Mouse (Mus musculus) mesoderm, embryonic 11.5 days (tissue): ENCODE data around the gene Lrrc56.

ENCODE experiments used
- DNase-seq: peaks from one replicate; pipeline ENCODE4 v3.0.0-alpha.2; 2012; ENCODE audit warnings: low read depth, low spot score

The Lrrc56 gene

DNA sequence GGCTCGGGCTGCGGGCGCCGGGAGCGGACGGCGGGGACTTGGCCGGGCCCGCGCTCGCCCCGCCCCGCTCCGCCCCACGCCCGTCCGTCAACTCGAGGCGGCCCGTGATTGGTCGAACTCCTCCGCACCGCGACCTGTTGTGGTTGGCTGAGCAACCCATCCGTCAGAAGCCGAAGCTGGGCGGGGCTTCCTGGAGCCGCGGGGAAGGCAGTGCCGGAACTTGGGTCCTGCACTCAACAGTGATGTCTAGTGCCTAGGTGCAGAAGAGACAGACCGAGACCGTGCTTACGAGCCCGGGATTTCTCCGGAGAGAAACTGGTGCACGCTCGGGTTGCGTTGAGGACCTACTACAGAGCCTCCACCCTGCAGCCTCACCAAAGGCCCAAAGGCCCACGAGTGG, at the start of gene Lrrc56, which contains the start of gene Hras:
Gene Lrrc56, plus strand, starts transcription at position 210 of the 400 bp plus-strand sequence.
Gene Hras, minus strand, starts transcription at position 58 of the 400 bp plus-strand sequence.
- peak; percentile 98 for DNase-seq

DNA sequence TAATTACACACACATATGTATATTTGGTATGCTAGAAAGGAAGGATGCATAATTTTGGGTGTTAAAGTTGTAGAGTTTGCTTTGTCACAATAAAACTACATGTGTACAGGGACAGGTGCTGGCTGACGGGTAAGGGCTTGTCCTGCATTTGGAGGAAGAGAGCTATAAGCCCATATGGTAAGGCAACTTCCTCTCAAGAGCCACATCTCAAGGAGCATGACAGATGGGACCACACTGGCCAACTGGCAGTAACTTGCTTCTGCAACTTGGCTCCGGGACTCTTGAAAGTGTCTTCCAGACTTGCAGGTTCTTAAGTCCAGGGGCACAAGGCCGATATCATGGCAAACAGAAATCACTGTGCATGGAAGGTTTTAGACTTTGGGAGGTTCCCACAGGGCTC, 49.3 kb upstream of the Lrrc56 start:
- DNase-seq: no peak

DNA sequence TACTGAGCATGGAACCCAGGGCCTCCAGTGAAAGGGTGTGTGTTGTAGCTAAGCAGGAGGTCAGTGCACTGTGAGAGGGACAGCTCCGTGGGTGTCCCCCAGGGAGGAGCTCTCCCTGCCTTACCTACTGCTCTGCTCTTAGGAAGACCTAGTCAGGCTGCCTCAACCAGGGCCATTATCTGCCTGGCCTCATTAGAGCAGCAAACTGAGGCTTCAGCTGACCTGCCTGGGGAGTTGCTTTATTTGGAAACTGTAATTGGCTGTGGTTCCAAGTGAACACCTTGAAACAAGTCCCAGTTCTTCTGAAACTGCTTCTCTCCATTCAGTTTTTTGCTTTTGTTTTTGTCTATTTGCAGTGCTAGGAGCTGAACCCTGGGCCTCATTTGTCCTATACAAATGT, 48.6 kb upstream of the Lrrc56 start:
- no peak for DNase-seq

DNA sequence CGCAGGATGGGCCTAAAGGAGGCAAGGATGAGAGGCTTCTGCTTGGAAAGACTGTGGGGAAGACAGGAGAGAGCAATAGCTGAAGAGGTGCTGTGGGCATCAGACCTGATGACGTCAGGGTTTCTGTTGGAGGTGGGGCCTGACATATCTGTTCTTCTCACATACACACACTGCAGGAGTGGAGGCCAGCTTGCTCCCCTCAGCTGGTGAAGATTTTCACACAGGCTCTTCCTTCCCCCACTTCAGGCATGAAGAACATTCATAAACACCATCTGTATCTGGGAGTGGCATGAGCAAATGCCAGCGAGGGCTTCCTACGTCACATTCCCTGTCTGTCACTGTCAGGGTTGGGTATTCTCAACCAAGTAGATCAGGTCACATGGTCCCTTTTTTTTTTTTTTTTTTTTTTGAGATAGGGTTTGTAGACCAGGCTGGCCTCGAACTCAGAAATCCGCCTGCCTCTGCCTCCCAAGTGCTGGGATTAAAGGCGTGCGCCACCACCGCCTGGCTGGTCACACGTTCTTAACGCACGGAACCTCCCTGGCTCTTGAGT, 47.8 kb upstream of the Lrrc56 start:
- DNase-seq: no peak

DNA sequence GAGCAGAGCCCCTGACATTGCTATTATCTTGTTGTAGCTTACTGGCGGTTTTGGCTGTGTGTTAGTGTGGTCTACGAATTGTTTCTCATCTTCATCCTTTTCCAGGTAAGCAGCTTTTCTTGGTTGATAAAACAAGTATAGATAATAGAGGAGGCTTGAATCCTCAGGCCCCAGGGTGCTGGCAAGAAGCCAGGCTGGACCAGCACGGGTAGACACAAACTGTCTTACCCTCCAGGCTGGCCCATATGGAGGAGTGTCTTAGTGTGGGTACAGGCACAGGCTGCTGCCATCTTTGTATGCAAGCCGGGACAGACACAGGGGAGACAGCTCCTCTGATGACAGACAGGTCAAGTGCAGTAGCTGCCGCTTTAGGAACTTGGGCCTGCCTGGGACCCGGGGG, 46.9 kb upstream of the Lrrc56 start:
- DNase-seq: no peak

DNA sequence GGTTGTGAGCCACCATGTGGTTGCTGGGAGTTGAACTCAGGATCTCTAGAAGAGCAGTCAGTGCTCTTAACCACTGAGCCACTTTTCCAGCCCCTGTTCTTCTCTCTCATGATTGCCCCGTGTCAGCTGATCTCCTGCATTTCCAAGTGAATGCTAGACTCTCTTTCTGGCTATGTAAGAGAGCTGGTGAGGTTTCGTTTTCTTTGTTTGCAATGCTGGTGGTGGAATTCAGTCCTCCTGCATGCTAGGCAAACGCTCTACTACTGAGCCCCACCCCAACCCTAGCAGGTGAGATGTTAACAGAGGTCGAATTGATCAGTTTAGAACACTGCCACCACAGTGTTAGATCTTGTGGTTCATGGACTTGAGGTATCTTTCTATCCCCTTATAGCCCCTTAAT, 45.3 kb upstream of the Lrrc56 start:
- DNase-seq: no peak

DNA sequence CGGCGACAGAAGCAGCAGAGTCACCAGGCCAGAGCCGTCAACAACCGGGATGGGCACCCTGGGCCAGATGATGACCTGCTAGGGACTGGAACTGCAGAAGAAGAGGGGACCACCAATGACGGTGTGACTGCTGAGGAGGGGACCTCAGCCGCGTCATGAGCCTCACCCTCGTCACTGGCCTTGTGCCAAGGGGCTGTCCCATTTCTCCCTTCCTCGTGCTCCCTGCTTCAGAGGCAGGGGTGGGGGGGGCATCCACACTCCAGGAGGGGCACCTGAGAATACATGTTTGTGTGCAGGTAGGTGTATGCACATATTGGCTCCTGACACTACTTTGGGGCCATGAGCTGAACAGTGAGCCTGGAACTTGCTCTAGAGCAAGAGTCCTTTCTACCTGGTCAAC, 38.6 kb upstream of the Lrrc56 start:
- no peak for DNase-seq

DNA sequence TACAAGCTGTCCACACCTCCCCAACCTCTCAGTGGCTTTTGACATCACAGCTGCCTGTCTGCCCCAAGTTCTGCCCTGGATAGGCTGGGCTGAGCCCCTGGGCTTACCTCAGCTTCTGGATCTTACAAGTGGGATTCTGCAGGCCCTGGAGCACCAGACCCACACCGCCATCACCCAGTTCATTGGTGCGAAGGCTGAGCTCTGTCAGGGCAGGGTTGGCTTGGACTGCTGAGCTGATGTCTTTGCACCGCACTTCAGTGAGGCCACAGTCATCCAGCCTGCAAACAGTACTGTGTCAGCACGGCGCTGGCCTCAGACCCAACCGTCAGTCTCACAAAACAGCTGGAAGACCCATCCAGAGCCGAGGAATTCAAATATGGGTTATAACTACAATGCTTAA, 29.6 kb upstream of the Lrrc56 start:
- no peak for DNase-seq

DNA sequence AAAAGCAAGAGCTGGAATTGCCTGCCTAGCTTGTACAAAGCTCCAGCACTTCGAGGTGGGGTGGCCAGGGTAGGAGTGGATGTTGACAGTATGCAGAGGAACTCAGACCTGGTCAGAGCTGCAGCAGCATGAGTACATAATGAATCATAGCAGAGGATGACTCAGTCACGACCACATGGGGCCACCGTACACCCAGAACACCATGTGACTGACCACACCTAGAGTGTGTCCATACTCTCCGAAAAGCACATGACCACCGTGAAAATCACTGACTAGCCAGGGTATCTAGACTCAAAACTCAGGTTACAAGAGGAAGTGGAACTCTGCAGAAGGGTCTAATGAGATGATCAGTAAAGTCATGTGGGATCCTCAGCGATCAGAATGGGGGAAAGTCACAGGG, 29.1 kb upstream of the Lrrc56 start:
- DNase-seq: no peak

DNA sequence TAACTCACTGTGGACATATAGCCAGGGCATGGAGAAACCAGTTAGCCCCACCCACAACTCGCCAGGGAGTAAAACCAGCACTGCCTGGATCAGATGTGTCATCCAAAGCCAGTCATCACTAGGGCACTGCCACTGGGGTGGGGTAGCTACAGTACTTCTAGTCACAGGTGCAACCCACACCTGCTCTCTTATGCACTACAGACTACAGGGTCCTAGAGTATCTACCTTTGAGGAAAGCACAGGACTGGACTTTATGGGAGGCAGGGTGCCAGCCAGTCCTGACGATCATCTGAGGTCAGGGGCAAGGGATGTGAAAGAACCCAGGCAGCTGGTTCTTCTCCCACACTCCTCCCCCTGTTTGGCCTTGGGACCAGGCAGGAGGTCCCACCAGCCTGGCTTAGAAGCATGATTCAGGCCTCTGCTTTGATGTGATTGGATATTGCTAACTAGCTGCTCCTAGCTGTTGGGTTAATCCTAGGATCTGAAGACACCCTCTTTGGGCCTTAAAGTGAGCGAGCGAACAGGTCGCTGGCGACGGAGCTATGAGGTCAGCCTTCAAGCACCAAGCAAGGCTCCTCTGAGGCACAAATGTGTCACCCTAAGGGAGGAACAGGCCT, 25.9 kb upstream of the Lrrc56 start:
- DNase-seq: peak; percentile 20

DNA sequence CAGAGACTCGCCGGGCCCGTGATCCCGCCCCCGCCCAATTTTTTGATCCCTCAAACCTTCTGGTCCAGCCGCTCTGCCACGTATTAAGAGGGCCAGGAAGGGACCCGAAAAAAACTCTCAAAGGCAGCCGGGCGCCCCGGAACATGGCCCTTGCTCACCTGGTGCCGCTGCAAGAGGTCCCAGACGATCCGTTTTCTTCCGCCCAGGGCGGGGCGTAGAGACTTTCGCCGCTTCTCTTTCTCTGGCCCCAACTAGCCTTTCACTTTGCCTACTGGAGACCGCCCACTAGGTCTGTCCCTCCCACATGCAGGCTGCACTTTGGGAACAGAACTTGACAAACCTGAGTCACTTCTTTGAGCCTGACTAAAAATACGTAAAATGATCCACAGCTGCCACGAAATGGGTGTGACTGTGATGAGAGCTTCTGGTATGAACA, 25.4 kb upstream of the Lrrc56 start:
- peak; percentile 37 for DNase-seq

DNA sequence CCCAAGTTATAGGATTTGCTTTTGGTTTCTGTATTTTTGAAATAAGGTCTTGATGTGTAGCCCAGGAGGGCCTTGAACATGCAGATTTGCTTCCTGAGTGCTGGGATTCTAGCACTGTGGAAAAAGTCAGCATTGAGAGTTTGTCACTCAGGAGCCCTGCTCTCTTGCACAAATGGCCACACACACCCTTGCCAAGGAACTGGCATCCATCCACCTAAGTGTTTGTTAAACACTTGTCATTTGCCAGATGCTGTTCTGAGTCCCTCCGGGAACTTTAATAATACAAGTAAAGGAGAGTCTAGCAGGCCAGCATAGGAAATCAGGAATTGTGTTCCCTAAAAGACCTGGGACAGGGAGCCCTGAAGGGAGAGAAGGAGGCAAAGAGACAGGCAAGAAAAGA, 24.7 kb upstream of the Lrrc56 start:
- no peak for DNase-seq

DNA sequence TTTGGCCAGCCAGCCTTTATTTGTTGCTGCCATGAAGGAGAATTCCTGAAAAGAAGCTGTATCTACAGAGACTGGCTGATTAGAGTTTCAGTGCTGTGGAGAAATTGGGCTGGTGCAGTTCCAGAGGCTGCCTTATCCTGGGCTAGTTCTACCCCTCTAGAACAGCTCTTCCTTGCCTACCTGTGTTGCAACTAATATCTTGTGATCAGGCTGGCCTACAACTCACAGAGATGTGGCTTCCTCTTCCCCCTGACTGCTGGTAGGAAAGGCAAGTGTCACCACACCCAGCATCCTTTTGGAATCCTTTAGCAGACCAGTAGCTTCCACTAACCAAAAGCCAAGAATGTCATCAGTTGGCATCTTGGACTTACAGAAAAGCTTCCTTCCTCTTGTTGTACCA, 24.1 kb upstream of the Lrrc56 start:
- DNase-seq: no peak

DNA sequence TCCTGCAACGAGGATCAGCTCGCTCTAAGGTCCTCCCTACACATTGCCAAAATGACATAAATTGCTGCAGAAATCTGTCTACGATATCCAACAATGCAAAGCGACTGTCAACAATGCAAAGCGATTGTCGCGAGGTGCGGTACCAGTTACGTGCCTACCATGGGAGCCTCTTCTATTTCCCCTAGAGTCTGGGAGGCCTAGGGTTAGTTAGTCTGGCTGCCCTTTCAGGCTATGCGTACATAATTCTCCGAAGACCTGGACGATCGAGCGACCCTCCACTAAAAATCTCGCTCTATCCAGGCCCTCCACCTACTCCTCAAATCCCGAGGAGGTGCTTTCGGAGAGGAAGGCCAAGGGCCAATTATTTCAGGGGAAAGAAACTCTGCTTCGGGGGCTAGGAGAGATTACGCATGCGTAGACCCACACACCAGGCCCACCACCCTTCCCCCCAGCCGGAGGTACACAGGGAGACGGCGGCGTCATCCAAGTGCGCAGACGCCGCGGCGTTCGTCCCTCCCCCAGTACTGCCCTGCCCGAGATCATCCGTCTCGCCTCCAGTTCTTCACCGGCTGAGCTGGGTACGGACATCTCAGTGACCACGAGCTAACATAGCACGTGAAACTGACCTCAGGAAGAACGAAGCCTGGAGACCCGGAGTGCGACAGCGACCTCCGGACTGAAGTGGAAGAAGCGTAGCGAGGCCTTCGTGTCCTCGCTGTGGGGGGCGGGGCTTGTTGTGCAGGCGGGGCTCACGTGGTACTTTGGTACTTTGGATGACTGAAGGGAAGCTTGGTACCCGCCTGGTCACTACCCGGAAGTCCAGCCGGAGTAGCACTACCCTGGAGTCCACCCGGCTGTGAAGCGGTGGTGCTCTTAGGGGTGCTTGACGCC, 21.6 kb upstream of the Lrrc56 start, which contains the start of gene Rnh1:
Gene Rnh1, minus strand, starts transcription at position 742 of the 891 bp plus-strand sequence.
- peak; percentile 97 for DNase-seq

DNA sequence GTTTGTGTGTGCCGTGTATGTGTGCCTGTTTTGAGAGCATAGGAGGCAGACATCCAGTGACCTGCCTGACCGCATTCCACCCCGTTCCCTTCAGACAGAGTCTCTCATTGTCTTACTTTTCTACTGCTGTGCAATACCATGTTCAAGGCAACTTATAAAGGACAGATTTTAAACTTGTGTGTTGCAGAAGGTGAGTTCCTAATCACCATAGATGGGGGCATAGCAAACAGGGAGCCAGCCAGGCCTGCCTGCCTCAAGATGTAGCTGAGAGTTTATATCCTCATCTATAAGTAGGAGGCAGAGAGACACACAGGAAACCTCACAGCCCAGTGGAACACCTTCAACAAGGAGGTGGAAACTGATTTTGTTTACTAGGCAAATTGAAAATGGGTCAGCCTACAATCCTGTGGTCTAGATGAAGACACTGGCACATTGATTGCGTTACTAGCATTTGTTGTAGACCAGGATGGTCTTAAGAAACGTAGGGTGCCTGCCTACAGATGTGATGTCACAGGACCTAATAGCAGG, 20.6 kb upstream of the Lrrc56 start:
- no peak for DNase-seq

DNA sequence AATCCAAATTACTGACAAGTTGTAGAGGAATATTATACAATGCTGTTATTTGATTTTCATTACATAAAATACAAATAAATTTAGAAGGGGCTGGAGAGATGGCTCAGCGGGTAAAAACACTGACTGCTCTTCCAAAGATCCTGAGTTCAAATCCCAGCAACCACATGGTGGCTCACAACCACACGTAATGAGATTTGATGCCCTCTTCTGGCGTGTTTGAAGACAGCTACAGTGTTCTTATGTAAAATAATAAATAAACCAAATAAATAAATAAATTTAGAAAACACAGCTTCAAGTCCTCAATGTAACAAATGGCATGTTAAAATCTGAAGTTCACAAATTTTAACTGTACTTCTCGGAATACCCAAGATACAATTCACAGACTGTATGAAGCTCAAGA, 18.9 kb upstream of the Lrrc56 start:
- DNase-seq: no peak

DNA sequence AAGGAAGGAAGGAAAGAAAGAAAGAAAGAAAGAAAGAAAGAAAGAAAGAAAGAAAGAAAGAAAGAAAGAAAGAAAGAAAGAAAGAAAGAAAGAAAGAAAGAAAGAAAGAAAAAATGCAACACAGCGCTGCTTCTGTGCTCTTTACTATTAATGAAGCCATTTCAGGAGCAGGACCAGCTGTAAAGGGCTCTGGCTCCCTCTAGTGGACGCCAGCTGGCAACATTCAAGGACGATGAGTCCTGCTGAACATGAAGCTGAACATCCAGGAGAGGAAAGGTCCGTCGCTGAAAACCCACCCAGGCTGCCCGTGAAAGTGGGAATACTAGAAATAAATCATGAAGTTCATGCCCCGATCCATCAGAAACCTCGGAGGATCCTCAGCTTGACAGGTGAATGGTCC, 17.8 kb upstream of the Lrrc56 start:
- DNase-seq: peak; percentile 93

DNA sequence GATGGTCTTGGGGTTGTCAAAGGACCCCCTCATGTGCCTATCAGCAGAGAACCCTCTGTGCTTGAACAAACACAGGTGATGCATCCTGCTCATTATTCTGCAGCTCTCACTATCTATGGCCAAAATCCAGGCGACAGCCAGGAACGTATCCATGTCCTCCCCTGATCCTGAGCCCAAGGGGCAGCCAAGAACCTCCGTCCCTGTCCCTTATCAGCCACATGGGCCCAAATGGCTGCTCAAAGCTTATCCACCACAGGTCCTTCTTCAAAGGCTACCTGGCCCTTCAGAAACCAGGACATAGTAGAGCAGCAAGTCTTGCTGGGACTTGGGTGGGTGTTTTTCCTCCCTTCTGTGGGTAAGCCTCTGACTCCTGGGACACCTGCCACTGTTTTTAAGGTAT, 5.8 kb upstream of the Lrrc56 start:
- no peak for DNase-seq

DNA sequence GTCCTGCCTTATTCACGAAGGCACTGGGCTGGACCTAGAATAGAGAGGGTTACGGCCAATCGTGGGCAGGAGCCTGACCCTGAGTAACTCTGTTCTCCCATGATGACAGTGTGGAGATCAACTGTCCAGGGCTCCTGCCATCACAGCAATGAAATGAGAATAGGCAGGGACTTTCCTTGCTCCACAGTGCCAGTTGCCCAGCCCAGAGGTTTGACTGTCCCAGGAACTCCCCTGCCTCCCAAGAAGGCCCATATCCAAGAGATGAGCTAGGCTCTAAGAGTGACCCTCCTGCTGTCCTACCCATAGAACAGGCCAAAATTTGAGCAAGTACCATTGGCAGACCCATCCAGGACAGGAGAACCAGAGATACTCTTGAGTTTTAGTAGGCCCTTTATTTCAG, 5.2 kb upstream of the Lrrc56 start:
- DNase-seq: no peak

DNA sequence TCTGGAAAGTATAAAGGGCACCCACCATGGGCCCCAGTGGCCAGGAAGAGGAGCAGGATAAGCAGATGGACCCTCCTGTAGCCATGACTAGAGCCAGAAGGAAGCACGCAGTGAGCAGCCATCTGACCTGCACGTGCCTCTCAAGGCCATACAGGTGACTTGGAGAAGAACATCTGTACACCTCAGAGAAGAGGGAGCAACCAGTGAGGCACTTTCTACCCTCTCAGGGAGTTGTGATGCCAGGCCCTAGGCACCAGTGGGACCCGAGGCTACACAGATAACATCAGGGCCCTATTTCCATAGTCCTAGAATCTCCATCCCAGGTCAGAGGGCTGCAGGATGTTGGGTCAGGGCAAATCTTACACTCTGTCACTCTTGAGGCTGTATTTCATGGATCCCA, 3.7 kb upstream of the Lrrc56 start:
- DNase-seq: no peak

DNA sequence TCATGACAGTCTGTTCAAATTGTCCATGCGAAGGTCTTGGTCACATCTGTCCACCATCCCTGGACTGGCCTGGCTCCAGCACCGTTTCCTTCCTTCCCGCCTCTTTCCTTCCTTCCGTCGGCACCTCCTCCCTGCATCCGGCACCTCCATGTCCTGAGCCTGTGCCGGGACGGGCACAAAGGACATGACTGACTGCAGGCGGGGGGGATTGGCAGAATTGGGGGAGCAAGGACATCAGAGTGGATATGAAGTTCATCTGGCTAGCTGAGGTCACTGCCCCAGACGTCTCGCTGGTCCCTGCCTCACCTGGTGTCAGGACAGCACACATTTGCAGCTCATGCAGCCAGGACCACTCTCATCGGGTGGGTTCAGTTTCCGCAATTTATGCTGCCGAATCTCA, 2.9 kb upstream of the Lrrc56 start:
- no peak for DNase-seq
